Mouse (Mus musculus) G1E (cell line): Measurements from ENCODE around the gene Bcar3. TPM values are rescaled to one million over a fixed set of nuclear protein-coding genes. Genes with fewer than 3 reads are reported as not detected.

Experiments used
- ATAC-seq: 2 replicates; pipeline ENCODE4 v1.8.0; 2016; ENCODE audit warnings: mild to moderate bottlenecking; ENCODE audit not compliant: insufficient number of reproducible peaks, poor library complexity, low FRiP score, severe bottlenecking; ENCODE audit errors: extremely low read depth
- DNase-seq: peaks from one replicate; pipeline ENCODE4 v3.0.0; 2012; ENCODE audit warnings: low spot score
- H3K27me3 ChIP-seq: 2 replicates; pipeline ENCODE4 v1.6.1; 2012; ENCODE audit warnings: mild to moderate bottlenecking, low read length, inconsistent platforms; ENCODE audit not compliant: insufficient read depth
- H3K36me3 ChIP-seq: replicated peaks from 2 replicates; pipeline ENCODE3; 2012; ENCODE audit warnings: mild to moderate bottlenecking, inconsistent platforms
- H3K4me1 ChIP-seq: 2 replicates; pipeline ENCODE4 v1.6.1; 2012; ENCODE audit warnings: low read depth, low read length, inconsistent platforms, mixed read lengths; ENCODE audit not compliant: insufficient read depth
- H3K4me3 ChIP-seq: 2 replicates; pipeline ENCODE4 v1.5.1; 2012; ENCODE audit warnings: low read depth, mild to moderate bottlenecking, inconsistent platforms, low read length, moderate library complexity, mixed read lengths
- H3K9me3 ChIP-seq: replicated peaks from 2 replicates; pipeline ENCODE4 v1.6.1; 2012; ENCODE audit warnings: inconsistent platforms
- CTCF ChIP-seq: IDR thresholded peaks from 2 replicates; pipeline ENCODE4 v1.5.1; 2012; ENCODE audit warnings: low read depth, low read length, inconsistent platforms, mixed read lengths
- GATA1 ChIP-seq: IDR thresholded peaks from 2 replicates; pipeline ENCODE4 v1.6.1; 2012; ENCODE audit warnings: borderline replicate concordance, low read length, inconsistent platforms, mixed read lengths
- GATA2 ChIP-seq: IDR thresholded peaks from 2 replicates; pipeline ENCODE4 v1.6.1; 2012; ENCODE audit warnings: low read depth, low read length, inconsistent platforms, borderline replicate concordance
- POLR2AphosphoS5 ChIP-seq: IDR thresholded peaks from 2 replicates; pipeline ENCODE4 v1.6.1; 2012; ENCODE audit warnings: low read depth, low read length, inconsistent platforms; ENCODE audit not compliant: insufficient replicate concordance
- TAL1 ChIP-seq: conservative IDR thresholded peaks from 2 replicates; pipeline ENCODE4 v1.6.1; 2012; ENCODE audit warnings: low read depth, low read length, inconsistent platforms, mixed read lengths
- polyA plus RNA-seq: library from polyadenylated mRNA; stranded (reverse); fragments of >175 nt; gene quantifications from 2 replicates; pipeline ENCODE4 v1.2.3, GENCODE M21; 2012
- total RNA-seq, 2 experiments: library from RNA; stranded (forward) in 1 of 2; stranded (reverse) in 1 of 2; fragments of 200-1000 nt in 1 of 2; fragments of >200 nt in 1 of 2; fragmentation: Nextera tagmentation in 1 of 2; gene quantifications; 2 replicates each; pipeline ENCODE4 v1.2.3; 2014 to 2017

Gene Bcar3
- total and polyA plus RNA-seq, 3 experiments, result 0.27 TPM; not detected in 2

GRCm38 (mm10) chr3:122475735-122476134, 181.8 kb downstream of the Bcar3 start:
- no peaks in the 10 kb centered on the region for H3K27me3 ChIP-seq
- no peaks in the 10 kb centered on the region for H3K36me3 ChIP-seq
- no peaks in the 10 kb centered on the region for H3K9me3 ChIP-seq
- TF ChIP-seq CTCF, result no peak
- TF ChIP-seq POLR2AphosphoS5, result no peak
- TF ChIP-seq GATA2, result no peak
- TF ChIP-seq GATA1, result no peak
- TF ChIP-seq TAL1, result no peak
- no peak for DNase-seq
- H3K4me3 ChIP-seq, result no peak overlapping the region
- no peak for ATAC-seq
- H3K4me1 ChIP-seq, result no peaks in the 10 kb centered on the region

- TF ChIP-seq CTCF (no peak), TAL1 (no peak), POLR2AphosphoS5 (no peak), GATA1 (no peak), GATA2 (no peak)
- no peak overlapping the region for H3K4me3 ChIP-seq
- H3K36me3 ChIP-seq, result no peaks in the 10 kb centered on the region
- ATAC-seq (no peak), DNase-seq (no peak)
- H3K27me3 ChIP-seq, result no peaks in the 10 kb centered on the region
- no peaks in the 10 kb centered on the region for H3K9me3 ChIP-seq
- no peaks in the 10 kb centered on the region for H3K4me1 ChIP-seq
These were observed 182.7 kb downstream of the Bcar3 start for GRCm38 (mm10) chr3:122476656-122477055.

GRCm38 (mm10) chr3:122477541-122477940, 183.6 kb downstream of the Bcar3 start:
- H3K27me3 ChIP-seq, result no peaks in the 10 kb centered on the region
- ATAC-seq, result no peak
- H3K4me3 ChIP-seq, result no peak overlapping the region
- TF ChIP-seq GATA2 (no peak), TAL1 (no peak), GATA1 (no peak), POLR2AphosphoS5 (no peak), CTCF (no peak)
- DNase-seq, result no peak
- H3K9me3 ChIP-seq, result no peaks in the 10 kb centered on the region
- no peaks in the 10 kb centered on the region for H3K4me1 ChIP-seq
- H3K36me3 ChIP-seq, result no peaks in the 10 kb centered on the region

GRCm38 (mm10) chr3:122478735-122479134, 184.8 kb downstream of the Bcar3 start:
- Histone ChIP-seq H3K27me3 (no peaks in the 10 kb centered on the region), H3K9me3 (no peaks in the 10 kb centered on the region), H3K4me3 (no peak overlapping the region), H3K4me1 (no peaks in the 10 kb centered on the region), H3K36me3 (no peaks in the 10 kb centered on the region)
- no peak for TF ChIP-seq CTCF
- no peak for TF ChIP-seq GATA1
- no peak for TF ChIP-seq TAL1
- TF ChIP-seq POLR2AphosphoS5, result no peak
- TF ChIP-seq GATA2, result no peak
- DNase-seq (no peak), ATAC-seq (no peak)

- no peaks in the 10 kb centered on the region for H3K4me1 ChIP-seq
- no peaks in the 10 kb centered on the region for H3K27me3 ChIP-seq
- ATAC-seq (no peak), DNase-seq (no peak)
- no peak overlapping the region for H3K4me3 ChIP-seq
- TF ChIP-seq POLR2AphosphoS5 (no peak), GATA2 (no peak), TAL1 (no peak), GATA1 (no peak), CTCF (no peak)
- H3K9me3 ChIP-seq, result no peaks in the 10 kb centered on the region
- no peaks in the 10 kb centered on the region for H3K36me3 ChIP-seq
These were observed 186.2 kb downstream of the Bcar3 start for GRCm38 (mm10) chr3:122480065-122480675.

- TF ChIP-seq GATA1 (no peak), GATA2 (no peak), CTCF (no peak), TAL1 (no peak), POLR2AphosphoS5 (no peak)
- no peaks in the 10 kb centered on the region for H3K36me3 ChIP-seq
- no peaks in the 10 kb centered on the region for H3K9me3 ChIP-seq
- no peak overlapping the region for H3K4me3 ChIP-seq
- H3K4me1 ChIP-seq, result no peaks in the 10 kb centered on the region
- ATAC-seq (no peak), DNase-seq (no peak)
- H3K27me3 ChIP-seq, result no peaks in the 10 kb centered on the region
These were observed 187.1 kb downstream of the Bcar3 start for GRCm38 (mm10) chr3:122480986-122481385.
